Mouse (Mus musculus) kidney, adult 10 weeks (tissue): ENCODE data around the gene Akap5. TPM values are rescaled to one million over a fixed set of nuclear protein-coding genes. Genes with fewer than 3 reads are reported as not detected.

ENCODE experiments used
- polyA plus RNA-seq: library from polyadenylated mRNA; stranded (reverse); fragments of 350-450 nt; fragmentation: Illumina TruSeq; extraction: RNeasy Lipid Tissue Mini Kit (QIAGEN cat#74804); gene quantifications from one replicate; pipeline ENCODE4 v1.2.3, GENCODE M21; 2014; ENCODE audit warnings: low read depth, low replicate concordance

The Akap5 gene
- polyA plus RNA-seq, result 0.40 TPM

DNA sequence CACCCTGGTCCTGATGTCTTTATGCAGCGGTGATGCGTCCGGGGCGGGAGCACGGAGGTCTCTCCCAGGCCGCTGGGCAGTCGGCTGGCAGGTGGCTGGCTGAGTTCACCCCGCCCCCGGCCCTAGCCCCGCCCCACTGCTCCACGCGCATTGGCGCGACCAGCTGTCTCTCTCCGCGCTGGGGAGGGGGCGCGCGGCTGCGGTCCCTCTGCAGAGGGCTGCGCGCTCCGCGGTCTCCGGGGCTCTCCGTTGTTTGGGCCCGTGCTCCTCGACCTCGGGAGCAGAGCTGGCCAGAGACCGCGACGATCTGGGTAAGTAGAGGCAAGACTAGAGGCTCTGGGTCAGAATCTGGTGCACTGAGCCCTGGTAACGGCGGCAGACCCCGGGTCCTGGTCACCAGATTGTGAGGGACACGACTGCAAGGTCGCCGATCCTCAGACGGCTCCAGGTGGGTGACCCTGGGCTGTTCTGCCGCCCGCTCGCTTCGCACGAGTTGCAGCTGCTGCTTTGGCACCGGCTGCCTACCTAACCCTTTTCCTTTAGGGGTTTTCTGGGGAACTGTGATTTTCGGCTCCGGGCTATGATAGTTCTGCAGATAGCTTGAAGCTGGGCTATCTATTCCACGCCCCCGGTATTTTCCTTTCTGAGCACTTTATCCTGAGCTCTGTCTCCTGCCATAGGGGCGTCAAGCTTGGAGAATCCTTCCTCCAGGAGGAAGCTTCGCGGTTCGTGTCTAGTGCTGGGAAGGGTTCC lies at the start of gene Akap5:
Akap5 (plus strand) TSS at position 213 of the 753 bp plus-strand sequence.

DNA sequence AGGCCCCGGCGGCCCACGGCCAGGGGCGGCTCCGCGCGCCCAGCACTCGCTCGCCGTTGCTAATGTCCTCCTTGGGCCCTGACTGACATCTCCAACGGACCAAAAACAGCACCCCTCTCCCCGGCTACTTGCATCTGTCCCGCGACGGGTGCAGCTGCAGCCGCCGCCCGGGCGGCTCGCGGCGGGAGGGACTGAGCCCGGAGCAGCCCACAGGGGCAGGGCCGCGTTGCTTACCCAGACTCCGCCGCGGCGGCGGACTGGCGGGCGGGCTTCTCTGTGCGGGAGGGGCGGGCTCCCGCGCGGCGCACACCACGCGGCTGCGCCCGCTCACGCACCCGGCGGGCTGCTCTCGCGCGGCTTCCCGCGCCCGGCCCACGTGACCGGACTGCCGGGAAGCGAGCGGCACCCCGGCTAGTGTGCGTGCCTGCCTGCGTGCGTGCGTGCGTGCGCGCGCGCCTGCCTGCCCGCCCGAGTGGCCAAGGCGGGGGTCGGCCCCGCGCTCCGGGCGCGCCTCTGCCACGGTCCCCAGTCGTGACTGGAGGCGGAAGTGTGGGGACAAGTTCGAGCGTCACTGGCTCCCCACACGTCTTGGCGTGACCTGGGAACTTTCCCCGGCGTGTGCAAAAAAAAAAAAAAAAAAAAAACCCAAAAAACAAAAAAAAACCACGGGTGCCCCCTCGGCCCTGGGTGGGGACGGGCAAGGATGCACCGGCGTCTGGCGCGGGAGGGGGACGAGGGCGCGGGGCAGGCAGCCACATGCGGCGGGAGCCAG lies 44.7 kb downstream of the Akap5 start, which contains the start of gene Zbtb25:
Zbtb25 (minus strand) TSS at position 397 of the 772 bp plus-strand sequence.

DNA sequence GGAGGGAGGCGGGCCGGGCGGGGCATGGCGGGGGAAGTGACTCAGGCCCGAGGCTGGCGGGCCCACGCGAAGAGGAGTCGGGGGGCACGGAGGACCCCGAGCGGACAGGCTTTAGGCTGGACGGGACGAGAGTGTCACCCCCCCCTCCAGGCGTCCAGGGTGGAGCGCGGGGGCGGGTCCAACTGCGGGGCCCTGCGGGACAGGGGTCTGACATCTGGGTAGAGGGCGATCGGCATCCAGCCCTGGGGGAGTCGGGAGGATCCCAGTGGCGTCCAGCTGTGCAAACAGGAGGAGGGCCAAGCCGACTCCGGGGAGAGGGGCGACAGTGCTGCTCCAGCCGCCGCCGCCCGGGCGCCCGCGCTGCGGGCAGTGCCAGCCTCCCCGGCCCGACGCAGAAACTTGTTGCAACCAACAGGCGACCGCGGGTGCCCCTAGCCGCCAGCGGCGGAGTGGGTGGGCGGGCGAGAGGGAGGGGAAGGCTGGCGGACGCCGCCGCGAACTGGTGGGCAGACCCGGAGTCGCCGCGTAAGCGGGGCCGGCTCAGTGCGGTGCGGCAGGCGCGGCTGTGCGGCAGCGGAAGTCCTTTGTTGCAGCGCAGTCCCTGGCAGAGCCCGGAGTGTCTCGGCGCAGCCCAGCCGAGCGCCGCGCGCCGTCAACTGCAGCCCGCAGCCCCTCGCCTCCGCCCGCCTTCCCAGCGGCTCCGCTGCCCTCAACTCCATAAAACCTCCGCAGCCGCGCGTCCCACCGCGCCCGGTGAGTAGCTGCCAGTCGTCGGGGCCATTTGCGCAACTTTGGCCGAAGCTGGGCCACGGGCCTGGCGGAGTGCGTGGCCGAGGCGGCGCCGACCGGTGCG lies 45.5 kb downstream of the Akap5 start, which contains the start of gene Zbtb1:
Zbtb1 (plus strand) TSS at position 289 of the 853 bp plus-strand sequence.

Other genes starting within 250 kb of the Akap5 start
- 0.12 TPM for gene Esr2, start 147.6 kb upstream of the Akap5 start, polyA plus RNA-seq
- gene Tex21, start 78.1 kb upstream of the Akap5 start, polyA plus RNA-seq, result not detected
- 102 TPM for gene Mthfd1, start 69.6 kb upstream of the Akap5 start, polyA plus RNA-seq
- gene Zbtb25, start 44.7 kb downstream of the Akap5 start, polyA plus RNA-seq, result 14.6 TPM
- gene Zbtb1, start 45.4 kb downstream of the Akap5 start, polyA plus RNA-seq, result 8.0 TPM
- 5.1 TPM for gene Hspa2, start 79.3 kb downstream of the Akap5 start, polyA plus RNA-seq
- 0.49 TPM for gene Ppp1r36, start 92.6 kb downstream of the Akap5 start, polyA plus RNA-seq
- 8.4 TPM for gene Plekhg3, start 206.0 kb downstream of the Akap5 start, polyA plus RNA-seq